Mouse (Mus musculus) cerebral cortex, adult 2 months (tissue): ENCODE measurements around the gene Rab27a.

Experiments
- WGBS: fragments of 180-500 bp; shearing (Covaris S2); methylation state at CpG from one replicate; pipeline ENCODE4 v1.1.7; 2018; 5-methylcytosine and 5-hydroxymethylcytosine counted together

The Rab27a gene

DNA sequence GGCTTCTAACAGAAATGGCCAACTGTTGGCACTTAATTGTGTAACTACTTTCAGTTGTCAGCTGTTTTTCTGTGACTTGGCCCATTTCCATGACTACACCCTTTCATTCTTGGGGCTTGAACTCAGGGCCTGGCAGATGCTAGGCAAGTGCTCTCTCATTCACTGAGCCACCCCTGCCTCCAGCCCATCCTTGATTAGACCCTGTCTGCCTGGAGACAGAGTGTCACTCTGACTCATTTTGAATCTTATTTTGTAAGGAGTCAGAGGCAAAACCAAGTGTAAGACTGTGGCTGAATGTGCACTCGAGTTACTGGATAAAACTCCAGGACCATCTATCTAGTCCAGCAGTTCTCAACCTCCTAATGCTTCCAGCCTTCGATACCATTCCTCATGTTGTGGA is 3.3 kb downstream of the Rab27a start:
- WGBS = 79% methylated on average over 2 of the region's 2 CpGs

DNA sequence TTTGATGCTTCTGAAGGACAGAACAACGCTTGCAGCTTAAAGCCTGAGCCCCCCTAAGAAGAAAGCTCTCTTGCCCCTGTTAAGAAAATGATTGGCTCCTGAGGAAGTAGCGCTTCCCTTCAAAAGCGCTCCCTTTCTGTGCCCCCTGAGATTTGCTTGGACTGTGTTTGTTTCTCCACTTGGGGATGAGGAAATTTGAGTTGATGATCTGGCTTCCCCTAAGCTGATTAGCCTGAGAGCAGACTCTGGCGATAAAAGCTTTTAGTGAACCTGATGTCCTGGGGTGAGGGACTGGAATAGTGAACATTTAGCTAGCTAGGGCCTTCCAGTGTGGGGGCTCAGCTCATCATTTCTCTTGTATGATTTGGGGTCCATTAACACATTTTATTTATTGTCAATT is 4.3 kb downstream of the Rab27a start:
- WGBS = 61% methylated on average over 4 of the region's 4 CpGs

DNA sequence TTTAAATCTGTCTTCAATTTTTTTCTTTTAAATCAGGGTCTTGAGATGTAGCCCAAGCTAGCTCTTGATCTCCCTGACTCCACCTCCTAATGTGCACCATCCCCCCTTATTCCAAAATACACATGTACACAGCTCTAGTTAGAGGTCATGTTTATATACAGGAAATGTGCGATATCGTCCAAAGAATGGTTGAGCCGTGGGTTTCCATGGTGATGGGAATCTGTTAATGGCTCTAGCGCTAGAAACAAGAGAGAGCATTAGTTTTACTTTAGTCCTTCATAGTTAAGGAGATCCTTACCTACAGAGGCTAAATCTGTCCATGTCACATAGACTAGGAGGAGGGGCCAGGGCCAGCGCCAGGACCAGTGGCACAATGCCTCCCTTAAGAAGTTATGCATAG is 5.2 kb downstream of the Rab27a start:
- WGBS = 29% methylated on average over 5 of the region's 5 CpGs

DNA sequence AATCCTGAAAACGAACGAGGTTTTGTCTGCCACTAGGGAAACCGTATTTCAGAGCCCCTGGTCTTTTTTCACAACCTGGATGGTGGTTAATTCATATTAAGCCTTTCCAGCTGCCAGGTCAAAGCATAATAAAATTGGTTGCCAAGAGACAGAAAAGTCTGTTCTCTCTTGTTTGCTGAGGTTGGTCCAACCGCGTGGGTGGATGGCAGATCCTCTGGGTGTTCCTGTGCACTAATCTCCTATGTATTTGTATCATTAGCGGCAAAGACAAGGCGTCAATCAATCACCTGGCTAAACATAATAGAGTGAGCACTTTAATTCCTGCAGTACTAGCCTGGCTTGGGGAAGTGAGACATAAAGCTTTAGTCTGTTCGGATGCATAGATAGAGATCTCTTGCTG is 6.0 kb downstream of the Rab27a start:
- 57% methylated on average over 8 of the region's 8 CpGs for WGBS

DNA sequence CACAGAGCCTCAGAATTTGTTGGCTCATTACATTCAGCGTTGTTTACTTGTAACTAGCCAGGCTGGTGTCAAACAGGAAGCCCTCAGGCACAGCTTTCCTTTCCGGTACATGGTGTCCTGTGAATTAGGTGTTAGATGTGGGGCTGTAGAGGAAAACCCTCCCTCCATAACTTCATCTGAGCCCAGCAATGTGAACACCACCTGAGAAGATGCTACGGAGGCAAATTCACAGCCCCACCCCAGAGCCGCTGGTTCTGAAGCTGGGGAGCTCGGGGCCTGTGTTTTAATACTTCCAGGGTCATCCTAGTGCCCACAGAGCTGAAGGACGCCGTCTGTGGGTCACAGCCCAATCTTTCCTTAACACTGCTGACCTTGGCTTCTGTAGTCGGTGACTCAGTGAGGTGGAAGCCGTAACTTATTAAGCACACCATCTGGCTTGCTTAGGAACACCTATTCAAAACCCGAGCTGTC is 10.8 kb downstream of the Rab27a start:
- 76% methylated on average over 10 of the region's 10 CpGs for WGBS

DNA sequence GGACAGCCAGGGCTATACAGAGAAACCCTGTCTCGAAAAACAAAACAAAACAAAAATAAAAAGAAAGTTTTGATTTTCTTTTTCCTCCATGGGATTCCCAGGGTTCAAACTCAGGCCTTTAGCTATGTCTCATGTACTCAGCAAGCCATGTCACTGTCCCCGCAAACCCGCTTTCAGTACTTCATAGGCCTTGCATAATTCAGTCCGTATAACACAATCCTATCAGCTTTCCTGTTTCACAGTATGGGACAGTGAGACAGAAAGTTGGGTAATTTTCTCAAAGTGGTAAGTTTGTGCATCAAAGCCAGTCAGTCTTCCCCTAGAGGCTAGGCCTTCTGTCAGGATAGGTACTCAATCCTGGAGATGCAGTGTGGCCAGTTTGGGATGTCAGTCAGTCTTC is 14.6 kb downstream of the Rab27a start:
- WGBS = 89% methylated on average over 4 of the region's 4 CpGs

DNA sequence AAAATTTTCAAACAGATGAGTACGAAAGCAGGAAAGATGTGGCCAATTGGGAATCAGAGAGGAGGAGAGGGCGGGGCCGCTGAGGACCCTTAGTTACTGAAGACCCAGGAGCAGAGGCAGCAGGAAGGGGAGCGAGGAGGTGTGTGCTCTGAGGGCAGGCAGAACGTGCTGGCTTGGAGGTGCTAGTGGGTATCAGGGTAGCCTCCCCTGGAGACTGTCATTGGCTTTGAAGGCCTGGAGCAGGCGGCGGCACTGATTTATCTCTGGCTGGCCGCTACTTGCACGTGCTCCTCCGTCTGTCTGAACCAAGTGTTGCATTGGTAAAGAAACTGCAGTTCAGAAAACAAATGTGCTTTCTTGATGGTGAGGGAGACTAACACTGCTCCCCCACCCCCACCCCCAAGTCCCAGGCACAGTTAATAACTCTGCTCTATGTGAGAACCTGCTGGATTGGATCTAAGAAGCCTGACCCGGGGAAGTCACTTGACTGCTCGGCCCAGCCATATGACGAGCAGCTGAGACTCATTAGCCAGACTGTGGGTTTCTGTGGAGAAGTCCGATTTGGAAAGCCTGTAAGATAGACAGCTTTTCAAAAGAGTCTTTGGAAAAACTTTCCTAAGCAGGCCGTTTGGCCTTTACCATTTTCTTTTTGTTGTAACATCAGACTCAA is 19.1 kb downstream of the Rab27a start:
- 57% methylated on average over 15 of the region's 15 CpGs for WGBS

DNA sequence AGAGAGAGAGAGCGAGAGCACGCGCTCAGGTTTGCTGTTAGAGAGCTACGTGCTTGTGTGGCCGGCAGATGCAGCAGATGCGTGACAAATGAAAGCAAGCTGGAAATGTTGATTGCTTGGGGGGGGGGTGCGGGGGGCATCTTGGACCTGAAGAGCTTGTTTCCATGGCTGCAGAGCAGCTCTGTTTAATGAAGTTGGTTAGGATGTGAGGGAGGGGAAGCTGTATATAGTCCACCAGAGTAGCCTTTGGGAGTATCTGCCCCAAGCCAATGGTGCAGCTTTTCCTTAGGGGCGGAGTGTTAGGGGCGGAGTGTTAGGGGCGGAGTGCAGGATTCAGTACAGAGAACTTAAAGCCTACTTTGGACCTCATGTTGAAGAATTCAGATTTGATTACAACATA is 22.4 kb downstream of the Rab27a start:
- 67% methylated on average over 10 of the region's 10 CpGs for WGBS

DNA sequence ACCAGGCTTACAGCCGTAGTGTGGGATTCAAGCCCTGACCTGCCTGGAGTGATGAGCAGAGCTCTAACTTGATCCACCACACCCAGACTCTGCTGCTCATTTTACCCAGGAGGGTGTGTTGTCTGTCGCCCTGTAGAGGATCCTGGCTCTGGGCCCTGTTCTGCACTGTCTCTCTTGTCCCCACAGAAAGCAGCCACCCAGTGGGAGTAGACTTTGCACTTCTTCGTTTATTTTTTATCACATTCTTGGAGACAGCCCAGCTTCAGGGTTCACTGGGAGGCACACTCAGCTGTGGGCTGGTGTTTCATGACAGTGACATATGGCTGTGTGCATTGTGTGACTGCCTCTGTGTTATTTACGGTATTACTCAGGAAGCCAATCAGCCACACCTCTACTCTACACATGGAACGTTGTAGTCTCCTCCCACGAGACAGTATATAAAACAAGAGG is 23.6 kb downstream of the Rab27a start:
- WGBS = 29% methylated on average over 6 of the region's 6 CpGs

DNA sequence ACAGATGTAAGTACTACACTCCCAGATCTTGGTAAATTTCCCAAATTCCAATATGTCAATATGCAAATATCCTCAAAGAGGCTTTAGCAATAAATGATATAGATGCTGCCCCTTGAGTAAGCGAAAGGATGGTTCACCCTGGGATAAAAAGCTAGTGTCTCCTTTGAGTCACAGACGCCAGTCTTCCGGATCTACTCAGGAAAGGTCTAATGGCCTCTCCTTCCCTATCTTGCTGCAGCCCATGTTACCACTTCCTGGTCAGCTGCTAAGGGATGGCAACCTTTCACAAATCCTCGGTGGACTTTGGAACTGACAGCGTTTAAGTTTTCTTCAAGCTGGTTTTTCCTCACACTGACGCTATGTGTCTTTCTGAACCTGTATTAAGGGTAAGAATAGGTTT is 24.0 kb downstream of the Rab27a start:
- 67% methylated on average over 6 of the region's 6 CpGs for WGBS

DNA sequence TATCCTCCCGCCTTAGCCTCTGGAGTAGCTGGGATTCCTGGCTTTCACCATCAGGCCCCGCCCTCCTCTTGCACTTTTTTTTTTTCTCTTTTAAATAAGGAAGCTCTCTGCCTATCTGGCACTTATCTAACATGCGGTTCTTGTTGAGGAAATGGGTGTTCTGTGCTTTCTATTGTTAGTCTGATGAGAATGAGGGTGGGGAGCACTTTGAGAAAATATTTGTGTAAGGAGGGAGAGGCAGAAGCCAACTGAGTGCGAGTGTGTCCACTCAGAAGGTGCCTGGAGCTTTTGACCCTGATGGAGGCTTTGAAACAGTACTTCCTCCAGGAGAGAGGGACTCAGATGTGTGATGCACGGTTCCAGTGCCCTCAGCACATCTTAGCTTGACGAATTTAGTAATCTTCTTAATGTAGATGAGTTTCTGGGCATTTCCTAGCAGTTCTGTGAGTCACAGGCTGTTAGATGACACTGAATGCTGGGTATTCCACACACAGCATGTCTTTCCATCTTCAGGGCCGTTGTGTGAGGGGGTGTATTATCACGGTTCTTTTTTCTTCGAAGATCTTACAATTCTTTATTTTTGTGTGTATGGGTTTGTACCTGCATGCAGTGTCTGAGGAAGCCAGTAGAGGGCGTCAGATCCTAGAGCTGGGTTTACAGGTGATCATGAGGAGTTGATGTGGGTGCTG is 26.5 kb downstream of the Rab27a start:
- WGBS = 50% methylated on average over 10 of the region's 10 CpGs

DNA sequence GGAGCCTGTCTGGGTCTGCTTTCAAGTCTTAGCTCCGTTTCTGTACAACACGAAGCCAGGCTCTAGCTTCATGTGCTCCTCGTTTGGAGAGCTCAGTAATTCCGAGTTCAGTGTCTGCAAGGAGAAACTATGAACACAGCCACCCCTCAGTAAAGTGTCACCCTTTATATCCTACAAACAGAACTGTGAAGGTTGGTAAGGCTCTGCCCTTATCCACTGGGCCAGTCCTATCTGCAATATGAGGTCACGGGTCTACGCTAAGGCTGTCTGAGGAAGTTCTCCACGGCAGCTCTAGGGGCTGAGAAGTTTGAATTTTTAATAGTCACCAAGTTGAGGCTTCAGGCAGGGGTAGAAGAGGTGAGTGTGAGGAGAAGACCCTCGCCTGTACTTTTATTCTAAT is 27.8 kb downstream of the Rab27a start:
- 87% methylated on average over 8 of the region's 8 CpGs for WGBS

DNA sequence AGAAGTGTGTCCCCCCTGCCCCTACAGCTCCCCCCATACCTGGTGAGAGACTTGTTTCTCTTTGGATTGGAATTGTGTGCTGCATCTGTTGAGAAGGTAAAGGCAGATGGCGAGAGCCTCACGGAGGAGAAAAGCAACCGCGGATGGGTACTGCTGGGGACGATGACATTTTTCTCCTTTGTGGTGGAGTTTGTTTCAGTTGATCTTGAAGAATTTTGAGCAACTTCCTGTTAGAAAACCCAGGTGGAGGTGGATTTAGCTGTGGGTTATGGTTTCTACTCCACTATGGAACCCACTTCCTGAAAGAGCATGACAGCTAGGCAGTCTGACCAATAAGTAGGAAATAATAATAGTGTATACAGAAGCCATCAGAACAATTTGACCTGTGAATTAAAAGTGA is 28.5 kb downstream of the Rab27a start:
- WGBS = 89% methylated on average over 5 of the region's 5 CpGs

DNA sequence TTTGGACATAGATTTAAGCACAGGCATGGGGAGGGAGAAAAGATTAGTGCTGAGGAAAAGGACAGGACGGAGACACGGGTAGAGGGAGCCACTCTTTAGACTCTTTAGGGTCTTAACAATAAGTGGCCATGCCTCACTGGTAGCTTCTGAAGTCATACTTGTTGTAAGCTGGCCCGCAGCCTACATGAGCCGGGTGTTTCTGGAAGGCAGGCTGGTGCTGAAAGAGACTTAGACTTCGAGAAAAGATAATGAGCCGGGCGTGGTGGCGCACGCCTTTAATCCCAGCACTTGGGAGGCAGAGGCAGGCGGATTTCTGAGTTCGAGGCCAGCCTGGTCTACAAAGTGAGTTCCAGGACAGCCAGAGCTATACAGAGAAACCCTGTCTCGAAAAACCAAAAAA is 34.7 kb downstream of the Rab27a start:
- WGBS = 83% methylated on average over 11 of the region's 12 CpGs

DNA sequence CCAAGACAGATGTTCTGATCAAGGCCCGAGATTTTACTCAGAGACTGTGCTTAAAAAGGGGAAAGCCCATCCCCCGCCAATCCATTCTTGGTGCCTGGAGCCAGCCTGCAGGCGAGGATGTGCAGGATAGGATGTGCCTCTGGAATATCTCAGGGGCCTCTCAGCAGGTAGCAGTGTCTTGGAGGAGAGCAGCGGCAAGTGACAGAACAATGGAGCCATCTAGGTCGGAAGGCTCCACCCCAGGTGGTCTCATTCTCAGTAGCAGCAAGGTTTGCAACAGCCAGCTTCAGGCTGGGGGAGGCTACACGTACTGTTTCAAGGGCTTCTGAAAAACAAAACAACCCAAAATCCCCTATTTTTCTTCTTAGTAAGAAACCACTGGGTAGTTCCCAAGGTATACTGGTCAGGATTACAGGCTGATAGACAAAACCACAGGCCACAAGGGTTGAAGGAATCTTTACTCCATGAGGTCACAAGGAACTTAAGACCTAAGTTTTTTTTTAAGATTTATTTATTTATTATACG is 35.2 kb downstream of the Rab27a start:
- WGBS = 67% methylated on average over 7 of the region's 7 CpGs

DNA sequence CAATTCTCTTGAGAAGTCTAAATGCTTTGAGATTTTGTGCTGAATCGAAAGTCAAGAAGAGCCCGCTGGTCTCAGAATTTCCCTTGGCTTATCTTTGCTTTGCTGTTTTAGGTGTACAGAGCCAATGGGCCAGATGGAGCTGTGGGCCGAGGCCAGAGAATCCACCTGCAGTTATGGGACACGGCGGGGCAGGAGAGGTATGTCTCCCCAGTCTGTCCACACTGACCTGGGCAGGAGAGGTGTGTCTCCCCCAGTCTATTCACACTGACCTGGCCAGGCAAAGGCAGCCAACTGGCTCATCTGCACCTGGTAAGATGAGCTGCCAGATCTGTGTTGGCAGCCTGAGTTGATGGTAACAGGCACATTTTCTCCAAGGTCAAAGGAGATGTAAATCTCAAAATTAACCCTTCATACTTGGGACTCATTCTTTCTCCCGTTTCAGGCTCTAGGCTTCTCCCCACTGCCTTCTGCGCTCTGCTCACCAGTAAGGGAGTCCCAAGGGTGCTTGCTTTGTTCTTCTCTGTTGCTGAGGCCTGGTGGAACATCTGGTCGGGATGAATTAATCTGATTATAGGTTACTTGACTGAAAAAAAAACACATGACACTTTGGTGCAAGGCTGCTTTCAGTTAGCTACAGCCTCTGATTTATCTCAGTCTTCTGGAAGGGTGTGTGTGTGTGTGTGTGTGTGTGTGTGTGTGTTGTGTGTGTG is 37.8 kb downstream of the Rab27a start:
- 90% methylated on average over 8 of the region's 8 CpGs for WGBS

DNA sequence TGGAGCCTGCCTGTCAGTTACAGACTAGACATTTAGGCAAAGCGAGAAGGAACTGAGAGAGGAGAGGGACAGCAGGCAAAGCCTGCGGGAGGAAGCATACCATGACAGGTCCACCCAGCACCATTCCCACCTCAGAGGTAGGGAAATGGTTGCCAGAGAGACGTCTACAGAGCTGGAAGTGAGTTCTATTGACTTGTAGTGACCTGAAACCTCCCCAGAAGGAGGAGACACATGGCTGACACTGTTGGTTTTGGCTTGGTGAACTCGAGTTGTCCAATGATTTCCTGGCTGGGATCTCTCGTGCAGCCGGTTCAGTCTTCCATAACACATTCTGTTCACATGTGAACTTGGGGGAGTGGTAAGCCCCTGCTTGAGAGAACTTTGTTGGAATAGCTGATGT is 39.3 kb downstream of the Rab27a start:
- WGBS = 75% methylated on average over 6 of the region's 6 CpGs

DNA sequence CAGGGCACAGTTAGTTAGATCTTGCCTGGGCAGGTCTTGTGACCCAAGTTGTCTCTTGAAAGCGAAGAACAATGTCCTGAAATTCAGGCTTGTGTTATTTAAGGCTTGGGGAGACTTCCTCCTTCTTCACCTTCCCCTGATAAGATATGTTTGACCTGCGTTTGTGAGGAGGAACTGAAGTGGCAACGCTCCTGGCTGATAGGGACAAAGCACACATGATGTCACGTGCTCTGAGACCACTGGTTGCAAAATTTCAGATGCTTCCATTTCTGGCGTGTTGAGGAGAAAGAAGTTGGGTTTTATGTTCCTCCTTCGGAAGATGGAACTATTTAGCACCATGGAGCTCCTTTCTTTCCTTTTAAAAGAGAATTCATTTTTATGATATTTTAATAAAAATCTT is 41.2 kb downstream of the Rab27a start:
- WGBS = 77% methylated on average over 6 of the region's 6 CpGs

DNA sequence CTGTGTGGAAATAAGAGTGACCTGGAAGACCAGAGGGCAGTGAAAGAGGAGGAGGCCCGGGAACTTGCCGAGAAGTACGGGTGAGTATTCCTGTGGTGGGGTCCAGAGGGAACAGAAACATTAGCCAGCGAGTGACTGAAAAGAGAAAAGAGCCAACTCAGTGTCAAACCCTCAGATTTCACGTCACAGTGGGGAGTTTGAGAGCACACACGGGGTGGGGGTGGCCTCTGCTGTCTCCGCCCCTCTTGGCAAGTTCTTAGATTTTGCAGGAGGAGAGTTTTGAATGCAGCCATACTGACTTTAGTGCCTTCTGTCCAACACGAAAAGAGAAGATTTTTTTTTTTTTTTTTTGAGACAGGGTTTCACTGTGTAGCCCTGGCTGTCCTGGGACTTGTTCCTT is 42.5 kb downstream of the Rab27a start:
- WGBS = 63% methylated on average over 8 of the region's 8 CpGs

DNA sequence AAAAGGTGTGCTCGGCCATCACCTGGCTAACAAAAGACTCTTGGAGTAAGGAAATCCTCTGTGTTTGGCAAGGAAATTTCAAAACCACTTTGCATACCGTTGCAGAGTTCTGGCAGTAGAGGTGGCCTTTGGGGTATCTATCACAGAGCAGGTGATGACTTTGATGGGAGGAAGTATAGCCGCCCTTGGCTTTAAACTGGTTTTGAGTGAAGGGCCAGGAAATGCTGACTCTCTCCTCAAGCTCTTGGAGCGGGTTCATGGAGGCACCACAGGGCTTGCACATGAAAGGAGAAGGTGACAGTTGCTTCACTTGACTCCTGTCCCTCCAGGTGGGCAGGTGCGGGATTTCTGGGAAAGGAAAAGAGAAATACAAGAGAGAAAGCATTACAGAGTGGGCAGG is 42.9 kb downstream of the Rab27a start:
- WGBS = 89% methylated on average over 5 of the region's 5 CpGs

DNA sequence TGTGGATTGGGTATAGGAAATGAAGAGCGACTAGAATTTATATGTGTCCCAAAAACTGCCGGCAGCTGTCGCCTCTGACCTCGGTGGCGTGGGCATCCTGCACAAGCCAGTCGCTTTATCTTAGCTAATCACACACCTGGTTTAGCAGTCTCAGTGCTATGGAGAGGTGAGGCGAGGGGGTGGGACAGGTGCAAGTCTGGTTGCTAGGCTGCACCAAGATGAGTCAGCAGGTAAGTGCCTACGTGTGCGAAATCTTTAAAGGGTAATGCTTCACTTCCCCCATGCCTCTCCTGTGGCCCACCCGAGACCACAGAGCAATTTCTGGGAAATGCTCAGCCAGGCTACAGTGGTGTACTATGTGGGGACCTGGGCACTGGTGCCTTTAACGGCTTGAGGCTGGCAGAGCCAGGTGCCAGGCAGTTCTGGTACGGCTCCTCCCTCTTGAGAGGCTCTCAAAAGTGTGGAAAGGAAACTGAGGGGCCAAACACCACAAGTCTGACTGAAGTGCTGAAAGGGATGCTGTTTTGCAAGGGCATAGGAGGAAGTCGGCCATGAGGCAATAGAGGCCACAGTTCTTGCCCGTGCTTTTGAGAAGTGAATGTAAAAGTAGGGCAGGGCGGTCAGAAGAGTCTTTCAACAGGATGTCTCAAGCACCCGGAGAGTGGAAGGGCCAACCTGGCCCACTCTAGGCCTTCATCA is 44.7 kb downstream of the Rab27a start:
- 80% methylated on average over 16 of the region's 16 CpGs for WGBS

DNA sequence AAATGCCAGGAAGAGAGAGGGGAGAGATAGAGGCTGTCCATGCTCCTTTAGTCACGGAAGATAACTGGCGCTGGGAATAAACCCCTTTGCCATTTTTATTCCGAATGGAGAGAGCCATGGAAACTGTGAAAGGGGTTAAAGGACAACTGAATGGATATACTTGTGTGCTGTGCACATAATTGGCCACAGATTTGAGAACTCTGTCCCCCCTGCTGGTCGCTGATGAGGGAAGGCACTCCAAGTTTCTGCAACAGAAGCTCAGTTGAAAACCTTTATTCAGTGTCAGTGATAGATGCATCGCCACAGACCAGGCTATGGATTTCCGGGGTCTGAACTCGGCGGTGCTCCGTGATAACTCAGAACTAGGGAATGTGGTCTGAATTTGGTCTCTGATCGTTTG is 45.5 kb downstream of the Rab27a start:
- WGBS = 79% methylated on average over 10 of the region's 10 CpGs
